Mouse (Mus musculus) lung, adult 2 months (tissue): ENCODE data around the gene Gse1. TPM values are rescaled to one million over a fixed set of nuclear protein-coding genes. Genes with fewer than 3 reads are reported as not detected.

Source experiments
- DNase-seq: peaks from one replicate; pipeline ENCODE4 v3.0.0; 2022
- H3K4me1 ChIP-seq: fragments of 200-500 bp; 2 replicates; pipeline ENCODE4 v1.6.1; 2011; ENCODE audit warnings: low read length; ENCODE audit not compliant: control insufficient read depth, insufficient read depth
- H3K4me3 ChIP-seq: fragments of 200-500 bp; replicated peaks from 2 replicates; pipeline ENCODE3; 2011; ENCODE audit warnings: low read depth, mild to moderate bottlenecking, control low read depth, low read length; ENCODE audit errors: extremely low read depth
- CTCF ChIP-seq: fragments of 200-500 bp; IDR thresholded peaks from 2 replicates; pipeline ENCODE4 v1.5.1; 2011; ENCODE audit warnings: mild to moderate bottlenecking, low read length, control low read depth; ENCODE audit not compliant: insufficient read depth
- POLR2A ChIP-seq: fragments of 200-500 bp; IDR thresholded peaks from 2 replicates; pipeline ENCODE4 v1.6.1; 2011; ENCODE audit warnings: low read depth, mild to moderate bottlenecking, control low read depth, low read length, borderline replicate concordance; ENCODE audit errors: extremely low read depth
- WGBS: fragments of 180-500 bp; shearing (Covaris S2); methylation state at CpG from one replicate; pipeline ENCODE4 v1.1.7; 2018; 5-methylcytosine and 5-hydroxymethylcytosine counted together
- polyA plus RNA-seq: library from polyadenylated mRNA; depleted of rRNA; stranded (reverse); fragments of >200 nt; gene quantifications from 2 replicates; pipeline ENCODE4 v1.2.3, GENCODE M21; 2012

The Gse1 gene
- polyA plus RNA-seq, 1 experiment, result 35.6 TPM

- Histone ChIP-seq H3K4me1 (peaks cover 18% of the 10 kb centered on the region), H3K4me3 (no peak overlapping the region)
- DNase-seq, result no peak
- no peak for TF ChIP-seq POLR2A
- no peak for TF ChIP-seq CTCF
- WGBS, result 66% methylated on average over 16 of the region's 16 CpGs
Observed at GRCm38 (mm10) chr8:120548313-120548761, 320.1 kb downstream of the Gse1 start.

- 42% methylated on average over 25 of the region's 25 CpGs for WGBS
- TF ChIP-seq POLR2A (no peak), CTCF (no peak)
- Histone ChIP-seq H3K4me3 (no peak overlapping the region), H3K4me1 (peaks cover 14% of the 10 kb centered on the region)
- DNase-seq, result no peak
Observed at GRCm38 (mm10) chr8:120549321-120549921, 321.2 kb downstream of the Gse1 start.

- WGBS, result 60% methylated on average over 11 of the region's 11 CpGs
- TF ChIP-seq CTCF (no peak), POLR2A (no peak)
- H3K4me1 ChIP-seq, result peaks cover 14% of the 10 kb centered on the region
- DNase-seq, result no peak
- H3K4me3 ChIP-seq, result no peak overlapping the region
Observed at GRCm38 (mm10) chr8:120549922-120550321, 321.7 kb downstream of the Gse1 start.

- Histone ChIP-seq H3K4me3 (no peak overlapping the region), H3K4me1 (peaks cover 14% of the 10 kb centered on the region)
- no peak for TF ChIP-seq CTCF
- no peak for DNase-seq
- WGBS, result 57% methylated on average over 12 of the region's 12 CpGs
Observed at GRCm38 (mm10) chr8:120550430-120550829, 322.2 kb downstream of the Gse1 start.

DNA sequence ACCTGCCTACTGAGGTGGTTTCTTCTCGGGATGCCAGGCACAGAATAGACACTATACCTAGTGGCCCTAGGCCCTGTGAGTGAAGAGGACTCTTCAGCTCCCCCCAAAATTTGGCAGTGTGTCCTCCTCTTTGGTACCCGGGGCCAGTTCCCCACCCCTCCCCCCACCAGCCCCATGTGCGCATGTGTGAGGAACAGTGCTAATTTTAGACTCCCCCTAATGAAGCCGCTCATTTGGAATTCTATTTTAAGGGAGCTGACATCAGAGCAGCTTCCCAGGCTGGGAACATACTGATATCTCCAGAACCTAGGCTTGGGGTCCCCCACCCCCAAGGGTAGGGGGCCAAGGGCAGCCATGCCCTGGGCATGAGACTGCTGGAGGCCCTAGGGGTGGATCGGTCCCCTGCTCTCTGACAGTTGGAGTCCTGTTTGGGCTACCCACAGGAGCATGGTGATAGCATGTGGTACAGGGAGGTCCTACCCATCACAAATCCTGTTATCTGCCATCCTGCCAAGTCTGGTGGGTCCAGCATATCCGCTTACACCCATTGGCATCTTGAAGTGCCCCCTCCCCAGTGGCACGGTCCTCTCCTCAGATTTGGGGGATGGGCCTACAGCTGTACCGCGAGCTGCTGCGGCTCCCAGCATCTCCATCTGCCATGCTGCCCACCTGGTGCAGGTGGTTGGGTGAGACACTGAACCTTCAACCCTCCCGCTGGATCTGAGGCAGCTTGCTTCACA lies 322.9 kb downstream of the Gse1 start:
- no peak for TF ChIP-seq CTCF
- no peak for TF ChIP-seq POLR2A
- DNase-seq, result no peak
- 72% methylated on average over 11 of the region's 11 CpGs for WGBS
- Histone ChIP-seq H3K4me3 (no peak overlapping the region), H3K4me1 (peaks cover 14% of the 10 kb centered on the region)

GRCm38 (mm10) chr8:120551677-120551980 lies 323.4 kb downstream of the Gse1 start:
- no peak for DNase-seq
- WGBS, result 80% methylated on average over 3 of the region's 3 CpGs
- Histone ChIP-seq H3K4me3 (no peak overlapping the region), H3K4me1 (peaks cover 14% of the 10 kb centered on the region)
- TF ChIP-seq POLR2A, result no peak
- no peak for TF ChIP-seq CTCF

DNA sequence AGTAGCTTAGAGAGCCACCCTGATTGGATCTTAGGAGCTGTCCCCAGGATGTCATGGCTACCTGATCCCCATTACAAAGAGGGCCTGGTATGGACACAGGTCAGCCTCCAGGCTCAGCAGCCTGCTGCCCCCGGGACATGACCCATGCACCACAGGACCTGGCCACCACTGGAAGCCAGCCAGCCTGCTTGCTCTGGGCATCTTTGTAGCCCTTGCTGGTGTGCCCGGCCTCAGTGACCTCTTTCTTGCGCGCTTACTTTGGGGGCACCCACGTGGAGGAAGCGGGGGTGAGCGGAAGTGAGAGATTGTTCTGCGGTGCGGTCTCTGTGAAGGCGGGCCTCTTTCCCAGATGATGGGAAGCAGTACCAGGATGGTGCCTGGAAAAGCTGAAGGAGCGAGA lies 324.3 kb downstream of the Gse1 start:
- DNase-seq, result no peak
- TF ChIP-seq POLR2A (no peak), CTCF (no peak)
- H3K4me1 ChIP-seq, result peaks cover 9% of the 10 kb centered on the region; the same call in 1 of the 2 replicates
- H3K4me3 ChIP-seq, result no peak overlapping the region
- WGBS, result 84% methylated on average over 11 of the region's 11 CpGs

- TF ChIP-seq CTCF (no peak), POLR2A (no peak)
- DNase-seq, result no peak
- H3K4me3 ChIP-seq, result no peak overlapping the region
- WGBS, result 93% methylated on average over 24 of the region's 24 CpGs
- no peaks in the 10 kb centered on the region for H3K4me1 ChIP-seq
Observed at GRCm38 (mm10) chr8:120553441-120554123, 325.3 kb downstream of the Gse1 start.

GRCm38 (mm10) chr8:120554466-120555039 lies 326.3 kb downstream of the Gse1 start:
- WGBS, result 89% methylated on average over 18 of the region's 18 CpGs
- H3K4me3 ChIP-seq, result no peak overlapping the region
- no peak for DNase-seq
- TF ChIP-seq CTCF (no peak), POLR2A (no peak)
- no peaks in the 10 kb centered on the region for H3K4me1 ChIP-seq
